Mouse (Mus musculus) MEL-GATA-1-ER (cell line): Measurements from ENCODE around the gene Btn1a1.

Source experiments
- DNase-seq: peaks from one replicate; pipeline ENCODE4 v3.0.0-alpha.2; 2012; ENCODE audit warnings: low read depth; ENCODE audit errors: extremely low read depth

Gene Btn1a1

DNA sequence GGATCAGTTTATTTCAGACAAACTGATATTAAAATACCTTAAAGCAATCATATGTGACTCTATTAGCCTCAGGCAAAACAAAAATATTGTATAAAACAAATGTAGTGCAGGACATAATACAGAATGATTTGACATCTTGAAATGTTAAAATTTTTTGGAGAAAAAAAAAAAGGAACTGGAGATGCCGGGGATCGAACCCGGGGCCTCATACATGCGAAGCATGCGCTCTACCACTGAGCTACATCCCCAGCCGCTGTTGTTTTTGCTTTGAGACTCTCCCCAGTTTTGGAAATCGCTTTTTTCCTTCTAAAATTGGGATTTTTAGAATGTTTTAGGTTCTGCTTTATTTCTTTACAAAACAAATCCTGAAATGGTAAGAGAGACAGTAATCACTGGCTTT is 27.2 kb downstream of the Btn1a1 start:
- DNase-seq = no peak

DNA sequence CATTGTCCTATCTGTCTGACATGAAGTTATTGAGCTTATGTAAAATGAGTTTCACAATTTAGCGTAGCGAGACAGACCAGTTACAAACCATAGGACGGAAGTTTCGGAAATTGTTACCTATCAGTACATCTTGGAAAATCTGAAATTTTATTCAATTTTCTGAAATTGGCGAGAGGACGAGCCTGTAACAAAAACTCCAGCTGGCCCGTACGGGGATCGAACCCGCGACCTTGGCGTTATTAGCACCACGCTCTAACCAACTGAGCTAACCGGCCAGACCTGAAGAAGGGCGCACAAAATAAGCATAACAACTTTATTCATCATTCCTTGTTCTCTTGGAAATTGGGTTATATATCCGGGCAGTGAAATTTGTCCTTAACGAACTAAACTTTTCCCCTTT is 27.8 kb downstream of the Btn1a1 start:
- no peak for DNase-seq

GRCm38 (mm10) chr13:23436861-23437822 is 28.6 kb downstream of the Btn1a1 start:
- peak; percentile 47 for DNase-seq

DNA sequence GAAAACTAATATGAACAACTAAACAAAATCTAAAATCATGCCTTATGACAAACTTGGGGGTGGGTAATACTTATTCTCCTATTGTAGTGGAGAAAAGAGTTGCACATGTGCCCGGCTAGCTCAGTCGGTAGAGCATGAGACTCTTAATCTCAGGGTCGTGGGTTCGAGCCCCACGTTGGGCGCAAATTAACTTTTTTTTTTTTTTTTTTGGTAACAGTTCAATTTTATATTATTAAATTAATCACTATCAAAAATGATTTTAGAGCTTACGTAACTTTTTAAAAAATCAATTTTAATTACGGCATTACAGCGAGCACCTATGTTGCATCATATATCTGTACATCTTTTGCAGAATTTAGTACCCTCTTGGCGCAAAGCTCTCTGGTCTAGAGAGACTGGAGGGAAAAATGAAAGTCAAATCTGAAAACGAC is 29.5 kb downstream of the Btn1a1 start:
- DNase-seq = peak; percentile 52

GRCm38 (mm10) chr13:23435676-23436075 is 30.0 kb downstream of the Btn1a1 start:
- peak; percentile 77 for DNase-seq

- peak; percentile 43 for DNase-seq
These were observed 30.5 kb downstream of the Btn1a1 start for GRCm38 (mm10) chr13:23435241-23435640.

GRCm38 (mm10) chr13:23434426-23434825 is 31.3 kb downstream of the Btn1a1 start:
- DNase-seq = peak; percentile 60

GRCm38 (mm10) chr13:23433801-23434200 is 31.9 kb downstream of the Btn1a1 start:
- DNase-seq = no peak

- no peak for DNase-seq
These were observed 32.5 kb downstream of the Btn1a1 start for GRCm38 (mm10) chr13:23433206-23433605.

GRCm38 (mm10) chr13:23432562-23433201 is 33.0 kb downstream of the Btn1a1 start:
- DNase-seq = peak; percentile 90

- DNase-seq = peak; percentile 96
These were observed 34.3 kb downstream of the Btn1a1 start for GRCm38 (mm10) chr13:23431351-23431771.

DNA sequence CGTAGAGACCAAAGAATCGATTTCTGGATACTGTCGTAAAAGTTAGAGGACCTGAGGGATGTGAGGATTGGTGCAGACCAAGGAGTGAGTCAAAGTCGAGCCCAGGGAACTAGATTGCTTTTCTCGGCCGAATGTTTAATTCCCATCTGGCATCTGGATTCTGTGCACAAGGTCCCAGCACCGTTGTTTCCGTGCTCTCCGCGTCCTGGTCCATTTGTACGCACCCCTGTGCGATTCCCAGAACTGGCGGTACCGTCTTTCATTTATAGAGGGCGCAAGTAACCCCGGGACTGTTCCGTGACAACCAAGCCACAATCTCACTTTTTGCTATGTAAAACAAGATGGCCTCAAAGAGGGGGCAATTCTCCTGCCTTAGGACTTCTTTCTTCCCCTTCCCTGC is 35.0 kb downstream of the Btn1a1 start:
- DNase-seq = peak; percentile 77

DNA sequence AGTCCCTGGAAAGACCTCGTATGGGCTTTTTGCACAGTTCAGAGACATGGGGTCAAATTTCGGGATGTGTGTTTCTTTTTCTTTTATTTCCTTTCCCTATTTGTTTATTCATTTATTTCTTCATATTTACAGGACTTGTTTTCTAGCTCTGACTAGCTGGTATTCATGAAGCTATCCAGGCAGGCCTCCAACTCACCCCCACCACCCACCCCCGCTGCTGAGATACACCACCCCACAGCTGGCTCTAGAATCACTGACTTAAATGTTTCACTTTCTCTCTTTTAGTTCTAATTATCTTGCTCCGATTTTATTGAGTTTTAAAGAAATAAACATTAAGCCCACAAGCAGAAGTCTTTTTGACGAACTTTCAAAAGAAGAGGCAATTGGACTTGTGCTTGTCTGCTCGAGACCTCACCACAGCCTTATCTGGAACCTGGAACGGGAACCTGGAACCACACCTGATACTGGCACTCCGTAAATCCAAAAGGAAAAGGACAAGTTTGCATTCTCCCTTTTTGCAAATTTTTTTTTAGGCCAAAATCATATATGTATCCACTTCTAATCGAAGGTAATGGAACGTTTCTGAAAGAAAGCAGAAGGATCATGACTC is 35.8 kb downstream of the Btn1a1 start:
- DNase-seq = no peak

- peak; percentile 79 for DNase-seq
These were observed 37.3 kb downstream of the Btn1a1 start for GRCm38 (mm10) chr13:23428166-23428993.

DNA sequence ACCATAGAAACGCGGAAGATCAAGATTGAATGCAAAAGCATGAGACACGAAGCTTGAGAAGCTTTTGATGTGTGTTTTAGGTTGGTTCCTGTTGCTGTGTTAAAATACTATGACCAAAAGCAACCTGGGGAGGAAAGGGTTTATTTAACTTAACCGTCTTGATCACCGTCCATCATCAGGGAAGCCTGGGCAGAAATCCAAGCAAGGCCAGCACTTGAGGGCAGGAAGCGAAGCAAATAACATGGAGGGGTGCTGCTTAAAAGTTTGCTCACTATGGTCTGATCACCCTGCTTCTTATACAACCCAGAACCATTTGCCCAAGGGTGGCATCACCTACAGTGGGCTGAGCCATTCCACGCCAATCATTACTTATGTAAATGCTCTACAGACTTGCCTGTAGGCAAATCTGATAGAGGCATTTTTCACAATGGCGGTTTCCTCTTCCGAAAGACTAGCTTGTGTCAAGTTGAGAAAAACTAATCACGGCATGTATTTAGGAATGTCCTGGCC is 38.2 kb downstream of the Btn1a1 start:
- DNase-seq = peak; percentile 46

GRCm38 (mm10) chr13:23426922-23427321 is 38.8 kb downstream of the Btn1a1 start:
- DNase-seq = peak; percentile 90

DNA sequence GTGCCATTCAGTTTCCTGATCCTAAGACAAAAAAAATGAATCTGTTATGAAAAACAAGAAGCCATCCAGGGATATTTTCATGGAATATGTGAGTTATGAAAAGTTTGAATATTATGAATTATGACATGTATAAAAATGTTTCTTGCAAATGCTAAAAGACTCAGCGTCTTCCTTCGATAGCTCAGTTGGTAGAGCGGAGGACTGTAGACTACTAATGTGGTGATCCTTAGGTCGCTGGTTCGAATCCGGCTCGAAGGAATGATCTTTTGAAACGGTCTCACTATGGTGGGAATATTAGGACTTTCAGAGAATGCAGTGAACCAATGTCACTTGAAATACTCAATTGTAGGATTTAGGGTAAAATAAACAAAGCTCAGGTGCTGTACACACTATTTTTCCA is 39.4 kb downstream of the Btn1a1 start:
- peak; percentile 86 for DNase-seq

GRCm38 (mm10) chr13:23425505-23425904 is 40.2 kb downstream of the Btn1a1 start:
- DNase-seq = peak; percentile 86

- peak; percentile 84 for DNase-seq
These were observed 41.0 kb downstream of the Btn1a1 start for GRCm38 (mm10) chr13:23424494-23425325.

DNA sequence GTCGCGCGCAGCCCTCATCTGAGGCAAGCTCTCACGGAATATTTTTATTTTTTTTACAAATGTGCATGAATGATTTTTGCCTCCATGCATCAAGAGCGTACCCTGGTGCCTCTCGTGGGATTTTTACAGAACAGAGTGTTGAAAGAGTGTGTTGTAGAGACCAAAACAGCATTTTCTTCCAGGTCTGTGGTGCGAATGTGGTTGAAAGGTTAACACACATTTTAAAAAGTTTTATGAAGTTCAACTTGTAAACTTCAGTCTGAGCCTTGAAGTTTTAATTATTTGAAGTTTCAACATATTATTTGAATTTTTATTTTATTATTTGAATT is 41.7 kb downstream of the Btn1a1 start:
- DNase-seq = no peak
